Mouse (Mus musculus): ENCODE measurements at regions not wholly inside any gene's neighbourhood (a gene's known extent, or its start where the extent isn't known, plus 50 kb on each side); places are given as distances from the start of the nearest gene placed in this dataset.

GRCm38 (mm10) chr3:128922150-128922549, 277.5 kb upstream of the Pitx2 start:
- TF ChIP-seq CTCF (IDR thresholded peaks at IDR 0.05; ENCODE audit: low read depth, low read length) = no peak
- no peak for TF ChIP-seq POLR2A (IDR thresholded peaks at IDR 0.05; ENCODE audit: extremely low read depth, insufficient read depth, low read length)
